Mouse (Mus musculus): ENCODE measurements at regions not wholly inside any gene's neighbourhood (a gene's known extent, or its start where the extent isn't known, plus 50 kb on each side); places are given as distances from the start of the nearest gene placed in this dataset.

DNA sequence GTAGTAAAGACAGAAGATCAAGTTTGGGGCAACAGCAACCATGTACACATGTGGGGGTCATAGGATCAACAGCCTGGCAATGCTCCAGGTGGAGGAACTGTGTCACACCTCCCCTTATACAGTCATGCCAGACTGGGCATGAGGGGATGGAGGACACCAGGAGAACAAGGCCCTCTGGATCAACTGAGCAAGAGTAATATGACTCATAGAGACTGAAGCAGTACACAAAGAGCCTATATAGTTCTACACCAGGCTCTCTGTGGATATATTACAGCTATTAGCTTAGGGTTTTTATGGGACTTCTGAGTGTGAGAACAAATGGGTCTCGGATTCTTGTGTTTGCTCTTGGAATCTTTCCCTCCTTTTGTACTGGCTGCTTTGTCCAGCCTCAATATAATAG is 57.9 kb upstream of the Ifngr1 start:
- no peaks in the 10 kb centered on the region for H3K27me3 ChIP-seq (ENCODE audit: control insufficient read depth, insufficient read depth, low read length)
- no peak overlapping the region for H3K27ac ChIP-seq (ENCODE audit: low read length)
- no peaks in the 10 kb centered on the region for H3K36me3 ChIP-seq (ENCODE audit: control insufficient read depth, insufficient read depth, low read length)
- no peaks in the 10 kb centered on the region for H3K4me1 ChIP-seq (ENCODE audit: control insufficient read depth, insufficient read depth, low read length)
- WGBS: 62% methylated on average over 1 of the region's 1 CpGs
- no peak overlapping the region for H3K9ac ChIP-seq (replicated peaks; ENCODE audit: low read depth, low read length)
- H3K9me3 ChIP-seq (ENCODE audit: control insufficient read depth, low read depth, low read length): no peaks in the 10 kb centered on the region
- H3K4me2 ChIP-seq (replicated peaks; ENCODE audit: low read depth, low read length): no peak overlapping the region
- ATAC-seq (ENCODE audit: insufficient number of reproducible peaks, insufficient read depth, low FRiP score, low read depth): no peak
- no peak overlapping the region for H3K4me3 ChIP-seq (ENCODE audit: low read depth, low read length)
